Mouse (Mus musculus) monocyte, adult 5-6 weeks (primary cell): ENCODE measurements around the gene Cfb. TPM values are rescaled to one million over a fixed set of nuclear protein-coding genes. Genes with fewer than 3 reads are reported as not detected.

Experiments
- ATAC-seq: fragments of 153-309, 156-312 bp; replicated peaks from 2 replicates; pipeline ENCODE4 v1.8.0; 2017; ENCODE audit warnings: mild to moderate bottlenecking; ENCODE audit not compliant: low TSS enrichment, insufficient number of reproducible peaks, severe bottlenecking, poor library complexity, low FRiP score
- total RNA-seq: library from RNA; stranded (forward); fragments of 200-1000, 200-491, 200-594 nt; gene quantifications from 3 replicates; pipeline ENCODE4 v1.2.3, GENCODE M21; 2017

Cfb gene
- total RNA-seq, 1 experiment from 2014 or later: 1.1 TPM

DNA sequence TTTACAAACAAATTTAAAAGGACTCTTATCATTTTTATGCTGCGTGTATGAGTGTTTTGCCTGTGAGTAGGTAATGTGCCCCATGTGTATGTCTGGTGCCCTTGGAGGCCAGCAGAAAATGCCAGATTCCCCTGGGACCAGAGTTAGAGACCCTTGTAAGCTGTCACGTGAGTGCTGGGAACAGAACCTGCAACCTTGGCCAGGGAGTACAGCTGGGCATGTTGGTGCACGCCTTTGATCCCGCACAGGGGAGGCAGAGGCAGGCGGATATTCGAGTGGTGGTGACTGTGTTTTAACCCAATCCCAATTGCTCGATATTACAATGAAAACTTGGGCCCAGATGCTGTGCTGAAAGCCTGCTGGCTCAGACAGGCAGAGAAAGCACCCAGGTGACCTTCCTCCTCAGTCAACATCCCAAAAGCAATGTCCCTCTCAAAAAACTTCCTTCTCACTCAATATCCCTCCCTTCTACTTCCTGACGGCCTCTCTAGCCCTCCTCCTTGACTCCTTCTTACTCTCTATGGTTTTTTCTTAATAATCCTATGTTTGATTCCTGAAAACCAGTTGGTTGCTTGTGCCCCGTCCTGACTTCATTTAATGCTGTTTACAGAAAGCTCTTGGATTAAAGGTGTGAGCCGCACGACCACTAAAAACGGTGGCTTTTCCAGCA lies 27.9 kb upstream of the Cfb start:
- no peak for ATAC-seq

DNA sequence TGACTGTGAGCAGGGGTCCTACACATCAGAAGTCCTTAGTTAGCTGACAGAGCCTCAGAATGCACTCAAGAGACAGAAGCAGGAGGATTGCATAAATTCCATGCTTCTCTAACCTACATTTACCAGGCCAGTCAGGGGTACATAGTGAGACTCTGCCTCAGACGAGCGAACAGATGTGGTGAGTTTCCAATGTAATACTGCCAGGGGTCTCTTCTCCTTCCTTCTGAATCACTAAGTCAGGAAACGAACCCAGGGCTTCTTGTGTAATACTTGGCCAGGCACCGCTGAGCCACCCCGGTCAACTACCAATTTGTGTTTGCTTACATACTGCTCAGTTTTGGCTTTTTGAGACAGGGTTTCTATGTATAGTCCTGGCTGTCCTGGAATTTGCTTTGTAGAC lies 25.6 kb upstream of the Cfb start:
- ATAC-seq: no peak

DNA sequence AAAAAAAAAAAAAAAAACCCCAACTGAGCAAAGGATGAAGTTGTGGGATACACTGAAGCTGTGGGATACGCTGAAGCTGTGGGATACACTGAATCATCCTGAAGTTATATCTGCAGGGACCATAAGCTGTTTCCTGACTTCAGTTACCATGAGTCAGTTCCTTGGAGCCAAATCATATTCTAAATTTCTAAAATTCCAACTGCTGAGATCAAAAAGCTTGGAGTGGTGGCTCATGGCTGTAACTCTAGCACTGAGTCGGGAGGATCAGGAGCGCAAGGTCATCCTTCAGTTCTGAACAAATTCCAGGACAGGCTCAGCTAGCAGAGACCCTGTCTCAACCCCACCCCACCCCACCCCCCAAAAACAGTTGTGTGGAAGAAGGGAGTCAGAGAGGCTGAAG lies 23.3 kb upstream of the Cfb start:
- no peak for ATAC-seq

DNA sequence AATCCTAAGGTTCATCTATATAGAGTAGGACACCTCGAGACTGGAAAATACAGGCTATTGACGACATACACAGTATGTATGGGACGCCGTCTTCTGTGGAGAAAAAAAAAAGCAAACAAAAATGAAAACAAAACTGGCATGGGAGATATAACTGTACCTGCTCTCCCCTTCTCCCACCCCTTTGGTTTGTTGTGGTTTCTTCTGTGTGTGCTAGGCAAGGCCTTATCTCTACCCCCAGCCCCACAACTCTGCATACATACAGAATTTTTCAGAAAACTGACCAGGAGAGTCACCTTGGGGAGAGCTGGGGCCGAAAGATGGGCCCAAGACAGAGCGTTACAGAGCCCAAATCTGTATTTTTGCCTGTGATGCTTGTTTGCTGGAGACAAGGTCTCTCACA lies 22.4 kb upstream of the Cfb start:
- no peak for ATAC-seq

DNA sequence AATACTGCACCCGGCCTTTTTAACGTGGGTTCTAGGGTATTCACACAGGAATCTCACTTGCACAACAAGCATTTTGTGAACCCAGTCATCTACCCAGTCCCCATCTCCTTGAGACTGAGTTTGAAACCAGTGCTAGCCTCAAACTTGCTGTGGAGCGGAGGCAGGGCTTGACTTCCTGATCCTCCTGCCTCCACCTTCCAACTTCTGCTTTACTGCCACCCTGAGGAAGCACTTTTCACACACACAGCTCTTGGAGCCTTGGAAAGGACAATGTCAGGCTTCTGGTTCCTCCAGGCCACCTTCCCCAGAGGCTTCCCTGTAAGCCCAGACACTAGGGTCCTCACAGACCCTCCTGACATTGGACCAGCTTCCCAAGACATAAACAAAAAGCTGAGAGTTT lies 21.0 kb upstream of the Cfb start:
- peak; percentile 65; the same call in 1 of the 2 replicates for ATAC-seq

DNA sequence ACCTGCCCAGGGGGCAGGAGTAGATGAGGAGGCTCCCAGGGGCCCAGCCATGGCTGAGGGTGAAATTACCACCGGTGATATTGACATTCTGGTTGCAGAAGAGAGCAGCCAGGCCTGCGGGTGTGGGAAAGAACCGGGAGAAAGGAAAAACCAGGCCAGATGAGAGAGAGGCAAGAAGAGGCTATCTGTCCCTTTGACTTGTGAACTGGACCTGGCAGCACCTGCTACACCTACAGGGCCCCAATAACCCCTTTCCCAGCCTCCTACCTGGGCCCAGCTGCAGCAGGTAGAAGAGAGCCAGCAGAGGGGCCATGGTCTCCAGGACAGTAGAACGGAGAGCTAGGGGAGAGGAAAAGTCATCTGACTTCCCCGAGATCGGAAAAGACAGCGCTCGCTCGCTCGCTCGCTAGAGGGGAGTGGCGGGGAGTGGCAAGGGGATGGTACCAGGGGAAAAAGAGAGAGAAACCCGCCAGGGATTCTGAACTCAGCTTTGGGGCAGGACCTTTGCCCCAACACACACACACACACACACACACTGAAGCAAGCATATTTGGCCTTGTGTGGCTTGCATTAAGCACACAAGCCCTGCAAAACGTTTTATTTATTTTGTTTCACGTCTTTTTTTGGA lies 19.5 kb upstream of the Cfb start, which contains the start of gene Gm20547:
TSS of gene Gm20547 (minus strand) at position 360 of the 628 bp plus-strand sequence.
- ATAC-seq: no peak

DNA sequence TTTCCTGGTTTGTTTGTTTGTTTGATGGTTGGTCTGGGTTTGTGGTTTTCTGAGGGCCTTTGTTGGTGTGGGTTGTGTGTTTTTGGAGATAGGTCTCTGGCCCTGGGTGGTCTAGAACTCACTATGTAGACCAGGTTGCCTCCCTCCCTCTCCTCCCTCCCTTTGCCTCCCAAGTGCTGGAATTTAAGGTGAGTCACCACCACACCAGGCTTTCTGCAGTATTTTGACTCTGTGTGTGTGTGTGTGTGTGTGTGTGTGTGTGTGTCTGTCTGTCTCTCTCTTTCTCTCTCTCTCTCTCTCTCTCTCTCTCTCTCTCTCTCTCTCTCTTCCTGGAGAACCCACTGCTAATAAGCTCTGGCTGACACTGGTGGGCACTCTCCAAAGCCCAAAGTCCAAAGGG lies 18.8 kb upstream of the Cfb start:
- ATAC-seq: no peak

DNA sequence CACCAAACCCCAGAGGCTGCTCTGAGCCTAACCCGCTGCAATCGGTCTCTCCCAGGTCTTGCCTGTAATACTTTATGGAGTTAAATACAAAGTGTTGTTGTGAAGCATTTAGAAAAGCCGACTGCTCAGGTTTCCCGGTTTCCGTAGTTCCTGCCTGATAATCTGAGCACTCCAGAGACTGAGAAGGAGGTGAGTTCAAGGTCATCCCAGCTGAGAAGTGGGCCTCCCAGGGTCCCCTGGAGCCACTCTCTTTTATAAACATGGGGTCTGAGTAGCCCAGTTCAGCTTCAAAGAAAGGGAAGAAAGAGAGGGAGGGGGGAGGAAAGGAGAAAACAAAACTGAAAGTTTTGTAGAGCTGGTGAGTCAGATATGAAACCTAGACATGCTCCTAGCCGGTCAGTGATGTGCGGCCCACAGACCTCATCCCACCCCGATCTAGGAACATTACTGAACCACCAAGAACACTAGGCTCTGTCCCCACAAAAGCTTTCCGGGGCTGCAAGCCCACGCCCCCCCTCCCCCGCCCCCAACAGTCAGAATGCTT lies 17.1 kb upstream of the Cfb start, which contains the start of gene Zbtb12:
TSS of gene Zbtb12 (plus strand) at position 148 of the 544 bp plus-strand sequence.
- no peak for ATAC-seq

DNA sequence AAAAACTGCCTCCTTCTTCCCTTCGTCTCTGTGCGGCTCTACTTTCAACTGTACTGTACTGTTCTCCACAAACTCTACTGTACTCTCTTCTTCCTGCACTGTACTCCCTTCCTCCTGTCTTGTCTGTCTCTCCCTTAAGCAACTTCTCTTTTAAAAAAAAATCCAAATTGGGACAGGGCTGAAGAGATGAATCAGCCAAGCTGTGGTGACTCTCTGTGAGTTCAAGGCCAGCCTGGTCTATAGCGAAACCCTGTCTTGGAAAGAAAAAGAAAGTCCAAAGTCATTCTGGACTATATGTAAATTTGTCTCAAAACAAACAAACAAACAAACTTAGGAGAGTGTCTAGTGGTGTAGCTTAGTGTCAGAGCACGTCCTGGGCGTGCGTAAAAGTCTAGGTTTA lies 12.0 kb upstream of the Cfb start:
- no peak for ATAC-seq

DNA sequence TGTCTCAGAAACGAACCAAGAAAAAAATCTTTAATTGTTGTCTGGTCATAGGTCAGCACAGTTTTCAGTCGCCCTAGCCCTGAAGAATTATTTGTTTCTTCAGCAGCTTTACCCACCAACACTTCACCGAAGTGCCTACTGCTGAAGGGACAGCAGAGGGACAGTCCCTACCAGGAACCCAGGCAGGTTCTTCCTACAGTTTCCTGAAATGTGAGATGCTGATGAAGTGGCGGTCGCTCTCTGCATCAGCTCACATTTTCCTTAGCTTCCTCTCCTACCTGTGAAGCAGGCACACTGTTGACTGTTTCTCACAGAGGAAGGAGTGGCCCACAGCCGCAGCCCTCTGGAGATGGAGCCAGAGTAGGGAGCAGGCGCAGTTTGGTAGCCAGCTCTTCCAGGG lies 3.7 kb upstream of the Cfb start:
- no peak for ATAC-seq

DNA sequence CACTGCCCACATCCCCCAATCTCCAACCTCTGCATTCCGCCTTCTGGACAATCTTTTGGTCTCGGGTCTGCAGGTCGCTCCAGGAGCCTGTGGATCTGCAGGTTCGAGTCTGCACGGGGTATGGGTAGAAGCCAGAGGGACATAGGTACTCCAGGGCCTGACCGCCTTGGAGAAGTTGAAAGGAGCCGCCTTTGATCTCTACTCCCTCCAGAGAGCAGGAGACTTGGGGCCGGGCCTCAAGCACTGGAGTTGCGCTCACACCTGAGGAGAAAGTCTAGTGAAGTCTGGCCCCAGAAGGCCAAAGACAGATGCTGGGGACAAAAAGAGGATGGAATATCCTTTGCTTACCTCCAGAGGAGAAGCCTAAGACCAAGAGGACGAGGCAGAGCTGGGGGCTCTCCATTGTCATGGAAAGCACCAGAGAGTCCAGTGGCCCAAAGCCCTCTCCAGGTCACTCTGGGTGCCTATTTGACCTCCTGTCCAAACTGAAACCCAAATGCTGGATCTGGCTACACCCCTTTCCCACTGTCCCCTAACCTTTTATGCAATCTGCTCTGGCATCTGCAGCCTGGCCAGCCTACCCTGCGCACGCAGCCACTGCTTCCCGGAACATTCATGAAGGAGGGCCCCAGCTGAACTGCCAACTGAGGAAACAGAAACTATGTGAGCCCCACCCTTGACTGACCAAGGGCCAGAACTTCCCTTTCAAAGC lies 458 bp downstream of the Cfb start:
- no peak for ATAC-seq

DNA sequence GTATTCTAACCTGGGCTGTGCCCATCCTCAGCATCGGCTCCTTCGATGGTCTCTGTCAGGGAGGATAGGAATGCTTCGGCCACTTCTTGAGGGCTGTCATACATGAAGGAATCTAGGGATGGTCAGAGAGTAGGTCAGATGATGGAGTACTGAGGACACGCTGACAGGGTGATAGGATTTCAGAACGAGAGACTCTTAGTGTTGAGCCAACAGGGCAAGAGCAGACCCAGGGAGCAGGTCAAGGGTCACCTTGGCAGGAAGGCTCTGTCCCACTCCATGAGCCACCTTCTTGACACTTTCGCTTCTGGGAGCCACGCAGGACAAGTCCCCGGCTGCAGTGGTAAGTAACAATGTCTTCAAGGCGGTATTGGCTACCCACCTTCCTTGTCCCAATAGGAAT lies 1.8 kb downstream of the Cfb start:
- ATAC-seq: no peak

DNA sequence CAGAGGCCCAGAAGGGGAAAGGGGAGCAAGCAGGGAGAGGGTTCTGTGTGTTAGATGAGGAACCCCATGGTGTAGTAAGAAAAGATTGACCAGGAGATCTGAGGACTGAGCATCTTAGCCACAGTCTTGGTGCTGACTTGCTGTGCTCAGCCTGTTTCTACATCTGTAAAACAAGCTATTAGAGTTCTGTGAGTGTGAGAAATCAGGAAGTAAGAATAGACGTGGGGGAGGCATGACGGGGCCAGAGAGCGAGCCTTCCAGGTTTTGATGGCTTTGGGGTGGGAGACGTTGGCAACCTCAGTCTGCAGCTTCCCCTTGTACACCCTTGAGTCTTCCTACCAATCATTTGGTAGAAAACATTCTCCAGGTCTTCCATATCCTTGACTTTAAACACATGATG lies 3.6 kb downstream of the Cfb start:
- no peak for ATAC-seq

DNA sequence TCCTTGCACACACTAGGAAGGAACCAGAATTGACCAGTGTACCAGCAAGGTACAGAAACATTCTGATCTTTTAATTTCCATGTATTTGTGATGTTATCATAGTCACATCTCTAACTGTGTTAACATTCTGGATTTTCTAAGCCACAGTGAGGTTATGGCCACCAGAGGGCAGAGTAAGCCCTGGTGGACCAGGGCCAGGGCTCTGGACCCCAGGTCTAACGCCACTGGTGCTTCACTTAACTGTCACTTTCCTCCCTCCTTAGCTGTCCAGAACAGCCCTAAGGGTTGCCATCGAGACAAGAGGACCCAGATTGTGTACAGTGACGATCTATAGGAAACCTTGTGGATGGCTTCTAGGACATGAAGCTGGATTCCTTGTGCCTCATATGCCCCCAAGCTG lies 6.5 kb downstream of the Cfb start:
- peak; percentile 51; the same call in 1 of the 2 replicates for ATAC-seq

DNA sequence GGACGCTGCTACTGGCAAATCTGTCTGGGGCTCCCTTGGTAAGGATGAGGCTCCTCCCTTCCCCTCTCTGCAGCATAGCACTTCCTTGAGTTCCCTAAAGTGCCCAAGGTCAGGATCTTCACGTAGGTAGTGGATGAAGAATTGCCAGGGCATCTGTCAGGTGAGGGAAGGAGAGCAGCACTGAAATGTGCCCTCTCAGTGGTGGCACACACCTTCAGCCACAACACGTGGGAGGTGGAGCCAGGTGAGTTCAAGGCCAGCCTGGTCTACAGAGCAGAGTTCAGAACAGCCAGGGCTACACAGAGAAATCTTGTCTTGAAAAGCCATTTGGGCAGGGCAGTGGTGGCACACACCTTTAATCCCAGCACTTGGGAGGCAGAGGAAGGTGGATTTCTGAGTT lies 7.6 kb downstream of the Cfb start:
- ATAC-seq: no peak

DNA sequence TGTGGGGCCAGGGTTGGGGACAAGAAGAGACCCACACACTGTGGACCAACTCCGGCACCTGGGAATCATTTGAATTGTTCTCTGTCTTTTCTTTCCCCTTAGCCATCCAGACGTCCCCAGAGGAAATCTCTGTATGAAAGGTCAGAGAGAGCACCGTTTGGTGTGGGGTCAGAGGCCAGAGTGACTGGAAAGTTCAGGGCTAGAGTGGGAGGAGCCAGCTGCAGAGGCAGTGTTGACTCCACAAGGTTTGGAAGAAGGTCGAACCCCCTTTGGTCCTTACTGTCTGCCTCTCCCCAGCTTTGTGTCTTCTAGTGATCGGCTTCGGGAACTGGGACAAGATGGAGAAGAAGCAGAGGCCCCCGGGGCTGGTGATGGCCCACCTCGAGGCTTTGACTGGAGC lies 8.8 kb downstream of the Cfb start:
- no peak for ATAC-seq

DNA sequence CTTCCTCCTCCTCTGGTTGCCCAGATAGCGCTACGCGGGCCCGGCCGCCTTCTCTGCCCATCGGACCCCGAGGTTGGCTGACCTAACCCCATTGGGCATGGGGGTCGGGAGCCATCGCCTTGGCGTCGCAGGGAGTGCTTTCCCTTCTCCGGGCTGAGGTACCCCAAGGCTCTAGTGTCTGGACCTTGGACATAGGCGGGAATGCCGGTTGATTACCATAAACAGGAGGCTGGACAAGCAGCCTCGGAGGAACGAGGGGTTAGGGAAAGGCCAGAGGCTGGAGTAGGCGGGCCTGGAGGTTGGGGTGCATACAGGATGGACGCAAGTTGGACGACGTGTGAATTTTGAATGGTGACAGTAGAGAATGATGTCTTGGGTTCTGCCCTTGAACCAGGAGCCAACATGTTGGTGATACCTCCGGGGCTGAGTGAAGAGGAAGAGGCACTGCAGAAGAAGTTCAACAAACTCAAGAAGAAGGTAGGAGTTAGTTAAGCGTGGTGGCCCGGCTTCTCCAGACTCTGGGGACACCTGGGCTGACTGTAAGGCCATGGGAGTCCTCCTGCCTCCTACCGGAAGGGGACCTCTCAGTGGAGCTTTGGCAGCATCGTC lies 11.7 kb downstream of the Cfb start:
- ATAC-seq: 0 out of 2 replicates have a peak, but pooled peaks have one; percentile 2

DNA sequence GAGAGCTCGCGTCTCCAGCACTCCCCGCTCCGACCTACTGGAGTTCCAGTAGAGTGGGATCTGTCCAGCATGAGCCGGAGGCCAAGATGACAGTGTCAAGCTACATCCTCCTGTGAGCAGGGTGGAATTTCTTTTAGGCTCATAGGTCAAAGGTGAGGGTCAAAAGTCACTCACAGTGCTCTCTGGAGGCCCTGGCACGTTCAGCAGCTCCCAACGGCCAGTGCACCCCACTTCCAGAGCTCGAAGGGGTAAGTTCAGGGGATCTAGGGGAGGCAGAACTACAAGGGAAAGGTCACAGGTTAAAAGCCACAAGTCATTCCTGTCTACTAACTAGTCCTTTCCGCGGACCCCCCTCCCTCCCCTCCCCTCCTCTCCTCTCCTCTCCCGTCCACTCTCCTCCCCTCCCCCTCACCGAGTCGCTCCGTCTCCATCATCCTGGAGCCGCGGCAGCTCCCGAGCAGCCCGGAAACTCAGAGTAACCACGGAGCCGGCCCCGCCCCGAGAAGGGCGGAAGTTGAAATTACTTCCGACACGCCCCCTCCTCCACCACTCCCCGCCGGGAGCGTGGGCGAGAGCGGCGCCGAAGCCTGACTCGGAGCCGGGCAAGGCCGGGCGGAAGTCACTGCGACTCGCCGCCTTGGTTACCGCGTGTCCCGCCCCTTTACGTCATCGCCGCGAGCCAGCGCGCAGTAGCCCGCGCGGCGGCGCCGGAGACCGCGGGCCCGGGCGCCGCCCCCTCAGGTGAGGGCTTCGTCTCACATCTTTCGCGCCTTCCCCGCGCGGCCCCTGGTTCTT lies 12.4 kb downstream of the Cfb start, which contains the start of the genes Skiv2l and Nelfe:
TSS of gene Skiv2l (minus strand) at position 489 of the 795 bp plus-strand sequence.
TSS of gene Nelfe (plus strand) at position 670 of the 795 bp plus-strand sequence.
- ATAC-seq: peak; percentile 92
